Mouse (Mus musculus) hematopoietic stem cell, adult 5-6 weeks (primary cell): Measurements from ENCODE around the gene Ncr1. TPM values are rescaled to one million over a fixed set of nuclear protein-coding genes. Genes with fewer than 3 reads are reported as not detected.
A peak's percentile ranks its signal among the peaks of the same experiment; 100 is the strongest.
"Not testable (repeated sequence)": the region's sequence is repeated elsewhere in the genome, so short reads cannot be mapped to it uniquely, and the experiment has no call there.

Experiments used
- ATAC-seq, 2 experiments: fragments of 125-278 bp in 1 of 2; replicated peaks in 1 of 2; 2 replicates each; pipeline ENCODE4 v1.8.0; 2016 to 2017; ENCODE audit warnings: inconsistent platforms in 2 of 2, mild to moderate bottlenecking in 2 of 2, moderate number of reproducible peaks in 2 of 2, low read depth in 1 of 2, moderate TSS enrichment in 1 of 2; ENCODE audit not compliant: low FRiP score in 2 of 2, poor library complexity in 2 of 2, severe bottlenecking in 2 of 2, insufficient read depth in 1 of 2, low TSS enrichment in 1 of 2
- total RNA-seq: library from RNA; stranded (forward); fragments of 172-1452, 232-1000 nt; gene quantifications from 2 replicates; pipeline ENCODE4 v1.2.3, GENCODE M21; 2017

Ncr1 gene
- total RNA-seq, result 3.5 and 4.5 TPM in 2 replicates

DNA sequence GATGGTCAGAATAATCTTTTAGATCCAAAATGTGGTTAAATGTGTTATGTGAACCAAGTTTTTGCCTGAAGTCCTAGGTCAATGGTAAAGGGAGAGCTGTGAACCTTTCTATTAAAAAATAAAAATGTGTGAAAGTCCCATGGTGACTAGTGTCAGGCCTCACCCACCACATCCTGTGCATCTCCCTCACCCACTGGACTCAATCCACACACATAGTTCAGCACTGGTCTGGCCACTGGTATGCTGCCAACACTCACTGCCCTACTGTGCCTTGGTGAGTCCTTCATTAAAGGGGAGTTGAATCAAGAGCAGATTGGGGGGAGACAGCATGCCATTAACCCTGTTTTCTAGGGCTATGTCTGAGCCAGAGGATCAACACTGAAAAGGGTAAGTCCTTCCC, at the start of gene Ncr1:
Ncr1 (plus strand) TSS at position 216 of the 400 bp plus-strand sequence.
- no peak for ATAC-seq

GRCm38 (mm10) chr7:4292638-4293037, 44.9 kb upstream of the Ncr1 start:
- ATAC-seq, result no peak

GRCm38 (mm10) chr7:4297189-4297588, 40.3 kb upstream of the Ncr1 start:
- peak in 1 of 2 experiments; percentile 69; a peak in 1 of 4 replicates for ATAC-seq

DNA sequence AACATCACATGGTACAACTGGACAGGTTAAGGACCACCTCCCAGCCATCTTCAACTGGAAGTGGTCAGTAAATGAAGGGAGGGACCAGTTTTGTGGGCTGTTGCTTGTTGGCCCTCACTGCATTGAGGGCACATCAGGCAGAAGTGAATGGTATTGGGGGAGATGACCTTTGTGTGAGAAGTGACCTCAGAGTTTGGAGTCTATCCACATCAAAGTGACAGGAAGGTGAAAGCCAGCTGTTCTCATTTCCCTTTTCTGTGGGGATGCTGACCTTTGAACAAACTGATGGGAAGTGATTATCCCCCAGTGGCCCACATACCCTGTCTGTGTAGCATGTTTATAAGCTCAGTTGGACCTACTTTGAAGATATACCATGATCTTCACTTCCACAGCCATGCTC, 37.4 kb upstream of the Ncr1 start:
- no peak for ATAC-seq

- ATAC-seq, result no peak
These were observed 34.1 kb upstream of the Ncr1 start for GRCm38 (mm10) chr7:4303457-4303856.

DNA sequence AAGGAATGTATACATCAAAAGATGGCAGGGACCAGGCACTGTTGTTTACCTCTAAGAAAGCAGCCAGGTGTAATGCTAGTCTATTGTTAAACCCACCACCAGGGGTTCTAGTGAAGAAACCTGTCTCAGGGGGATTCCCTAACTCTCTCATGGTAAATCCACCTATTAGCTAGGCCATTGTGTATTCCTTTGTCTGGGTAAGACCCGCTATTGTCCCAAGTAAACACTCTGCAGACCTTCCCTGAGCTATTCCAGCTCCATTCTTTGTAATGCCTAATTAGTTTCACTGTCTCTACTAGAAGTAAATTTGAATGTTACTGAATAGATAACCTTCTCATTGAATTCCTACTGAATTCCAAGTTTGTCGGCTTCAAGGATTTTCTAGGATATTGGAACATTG, 24.4 kb upstream of the Ncr1 start:
- ATAC-seq, result not testable (repeated sequence)

GRCm38 (mm10) chr7:4313531-4313930, 24.0 kb upstream of the Ncr1 start:
- not testable (repeated sequence) for ATAC-seq

- no peak for ATAC-seq
These were observed 14.2 kb upstream of the Ncr1 start for GRCm38 (mm10) chr7:4323301-4323700.

DNA sequence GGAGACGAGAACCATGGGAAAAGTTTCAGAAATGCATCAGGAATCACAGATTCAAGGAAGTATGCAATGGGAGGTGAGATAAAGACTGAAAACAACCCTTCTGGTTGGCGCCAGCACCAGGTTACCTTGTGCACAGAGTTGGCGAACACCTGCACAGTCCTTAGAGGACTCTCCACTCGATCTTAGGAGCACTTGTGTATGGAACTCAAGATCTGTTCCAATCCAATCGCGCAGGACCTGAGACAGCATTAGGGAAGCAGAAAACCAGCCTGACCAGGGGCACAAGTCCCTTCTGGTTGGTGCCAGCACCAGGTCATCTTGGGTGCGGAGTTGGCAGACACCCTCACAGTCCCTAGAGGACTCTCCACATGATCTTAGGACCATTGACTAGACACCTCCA, 36.0 kb downstream of the Ncr1 start:
- no peak for ATAC-seq

Other genes starting within 250 kb of the Ncr1 start
- gene Ttyh1, start 218.3 kb upstream of the Ncr1 start, total RNA-seq, result 3.6 TPM in 1 of 2 replicates, not detected in the other
- 33.4 and 52.8 TPM in 2 replicates for gene Leng8, start 200.7 kb upstream of the Ncr1 start, total RNA-seq
- gene Leng9, start 187.3 kb upstream of the Ncr1 start, total RNA-seq, result 3.7 and 4.5 TPM in 2 replicates
- gene Cdc42ep5, start 172.9 kb upstream of the Ncr1 start, total RNA-seq, result not detected in 2 replicates
- not detected in 2 replicates for gene Lilra5, start 100.0 kb upstream of the Ncr1 start, total RNA-seq
- gene Gp6, start 60.0 kb downstream of the Ncr1 start, total RNA-seq, result not detected in 2 replicates
- gene Rdh13, start 107.9 kb downstream of the Ncr1 start, total RNA-seq, result 14.4 and 25.2 TPM in 2 replicates
- gene Eps8l1, start 123.0 kb downstream of the Ncr1 start, total RNA-seq, result 5.1 and 17.1 TPM in 2 replicates
- gene Ppp1r12c, start 164.0 kb downstream of the Ncr1 start, total RNA-seq, result 134 and 190 TPM in 2 replicates
- gene Tnnt1, start 178.7 kb downstream of the Ncr1 start, total RNA-seq, result 8.2 and 11.1 TPM in 2 replicates
- 7.0 and 7.1 TPM in 2 replicates for gene Tnni3, start 186.5 kb downstream of the Ncr1 start, total RNA-seq
- 2.4 and 2.6 TPM in 2 replicates for gene Dnaaf3, start 194.7 kb downstream of the Ncr1 start, total RNA-seq
- 1.0 TPM in 1 of 2 replicates, not detected in the other for gene Syt5, start 209.8 kb downstream of the Ncr1 start, total RNA-seq